Mouse (Mus musculus): ENCODE data around the gene Rcc1l.
A peak's percentile ranks its signal among the peaks of the same experiment; 100 is the strongest.

Gene Rcc1l

DNA sequence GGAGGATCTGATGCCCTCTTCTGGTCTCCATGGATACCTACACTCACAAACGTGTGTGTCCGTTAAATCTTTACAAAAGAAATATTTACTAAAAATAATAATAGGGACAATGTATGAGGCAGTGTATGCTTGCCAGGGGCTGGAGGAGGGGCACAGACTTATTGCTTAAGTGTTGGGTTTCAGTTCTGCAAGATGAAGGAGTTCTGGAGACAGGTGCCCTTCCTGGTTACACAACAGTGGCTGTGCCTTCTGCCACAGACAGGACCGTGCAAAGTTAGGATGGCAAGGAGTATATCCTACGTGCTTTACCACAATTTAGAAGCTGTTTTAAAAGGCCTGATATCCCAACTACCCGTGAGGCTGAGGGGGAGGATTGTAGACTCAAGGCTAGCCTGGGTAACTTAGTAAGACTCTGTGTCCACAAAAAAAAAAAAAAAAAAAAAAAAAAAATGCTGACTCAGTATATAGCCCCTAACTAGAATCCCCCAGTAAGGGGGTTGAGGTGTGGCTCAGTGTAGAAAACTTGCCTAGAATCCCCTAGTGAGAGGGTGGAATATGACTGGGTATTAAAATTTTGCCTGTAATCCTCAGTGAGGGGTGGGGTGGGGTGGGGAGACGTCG is 60.8 kb downstream of the Rcc1l start:
- no peak for DNase-seq (ENCODE audit: low spot score)

DNA sequence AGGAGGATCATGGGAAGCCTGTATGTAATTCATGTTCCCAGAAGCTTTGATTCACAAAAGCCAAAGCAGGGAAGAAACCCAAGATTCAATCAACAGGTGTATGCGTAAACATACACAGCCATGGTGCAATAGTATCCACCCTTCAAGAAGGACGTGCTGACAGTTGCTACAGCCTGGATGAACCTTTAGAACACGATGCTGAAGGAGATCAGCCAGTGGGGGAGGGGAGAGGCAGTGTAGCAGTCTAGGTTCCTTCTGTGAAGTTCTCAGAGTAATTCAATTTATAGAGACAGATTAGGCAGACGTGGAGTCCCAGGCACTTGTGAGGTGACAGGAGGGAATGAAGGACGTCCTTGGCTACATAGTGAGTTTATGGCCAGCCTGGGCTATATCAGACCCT is 61.6 kb downstream of the Rcc1l start:
- no peak for DNase-seq (ENCODE audit: low spot score)

DNA sequence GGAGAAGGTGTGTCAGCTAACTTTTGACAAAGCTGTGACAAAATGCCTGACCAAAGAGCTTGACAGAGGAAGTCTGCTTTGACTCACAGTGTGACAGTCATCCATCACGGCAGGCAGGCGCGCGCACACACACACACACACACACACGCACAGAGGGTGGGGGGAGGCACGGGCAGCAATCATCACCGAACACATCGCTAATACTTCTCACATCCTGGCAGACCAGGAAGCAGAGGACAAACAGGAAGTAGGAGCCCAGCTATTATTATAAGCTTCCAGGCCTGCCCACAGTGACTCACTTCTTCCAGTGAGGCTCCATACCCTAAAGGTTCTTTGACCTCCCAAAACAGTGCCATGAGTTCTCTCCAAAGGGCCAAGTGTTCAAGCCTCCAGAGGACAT is 70.7 kb downstream of the Rcc1l start:
- no peak for DNase-seq (ENCODE audit: low spot score)

DNA sequence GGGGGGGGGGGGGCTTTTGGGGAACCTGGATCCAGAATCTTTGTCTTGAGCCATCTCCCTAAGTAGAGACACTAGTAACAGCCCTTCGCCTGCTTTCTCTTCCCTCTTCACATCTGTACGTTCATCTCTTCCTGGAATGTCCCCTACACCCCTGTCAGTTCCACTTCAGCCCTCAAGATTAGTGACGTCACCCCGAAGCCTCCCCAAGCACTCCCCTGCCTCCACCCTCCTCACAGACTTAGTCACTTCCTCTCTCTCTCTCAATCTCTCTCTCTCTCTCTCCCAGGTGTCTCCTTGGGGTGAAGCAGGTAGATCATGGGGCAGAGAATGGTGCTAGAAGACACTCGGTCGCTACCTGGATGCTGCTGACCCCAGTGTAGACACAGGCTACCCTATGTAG is 73.9 kb downstream of the Rcc1l start:
- no peak for DNase-seq (ENCODE audit: low spot score)

DNA sequence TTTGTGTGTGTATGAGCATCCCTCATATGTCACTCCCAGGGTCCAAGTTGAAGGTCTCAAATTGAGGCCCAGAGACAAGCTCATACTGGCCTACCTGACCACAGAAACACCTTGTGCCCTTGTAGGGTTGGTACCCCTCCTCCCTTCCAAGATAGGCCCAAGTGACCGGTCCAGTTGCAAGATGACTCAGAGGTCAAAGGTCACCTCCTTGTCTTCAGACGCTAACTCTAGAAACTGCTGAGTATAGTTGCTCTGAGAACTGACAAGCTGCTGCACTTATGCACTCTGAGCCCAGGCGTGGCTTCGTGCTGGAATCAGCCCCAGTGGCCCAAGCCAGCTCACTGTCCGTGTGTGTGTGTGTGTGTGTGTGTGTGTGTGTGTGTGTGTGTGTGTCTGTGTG is 74.7 kb downstream of the Rcc1l start:
- peak; percentile 58 for DNase-seq (ENCODE audit: low spot score)

GRCm38 (mm10) chr5:134101322-134101721 is 75.3 kb downstream of the Rcc1l start:
- no peak for DNase-seq (ENCODE audit: low spot score)

DNA sequence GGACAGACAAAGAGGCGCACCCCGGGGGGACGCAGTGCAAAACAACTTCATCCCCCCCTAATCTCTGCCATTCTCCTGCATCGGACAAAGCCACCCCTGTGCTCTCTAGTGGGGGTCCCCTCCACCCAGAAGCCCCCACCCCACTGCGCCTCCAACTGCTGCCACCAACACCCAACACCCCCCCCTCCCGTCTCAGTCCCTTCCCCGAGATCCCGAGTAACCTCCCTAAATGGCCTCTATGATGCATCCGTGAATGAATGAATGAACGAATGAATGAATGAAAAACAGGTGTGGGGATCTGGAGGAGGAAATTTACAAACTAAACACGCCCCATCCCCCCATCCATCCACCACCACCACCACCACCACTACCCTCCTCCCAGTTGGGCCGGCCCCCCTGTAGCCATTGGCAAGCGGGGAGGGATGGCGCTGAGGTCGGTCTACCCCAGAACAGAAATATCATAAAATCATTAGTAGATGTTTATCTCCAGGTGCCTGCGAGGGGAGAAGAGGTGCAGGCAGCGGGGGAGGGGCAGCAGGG is 76.3 kb downstream of the Rcc1l start:
- no peak for DNase-seq (ENCODE audit: low spot score)

- DNase-seq (ENCODE audit: low spot score) = peak; percentile 96
Measured at GRCm38 (mm10) chr5:134099496-134100211, 76.9 kb downstream of the Rcc1l start, which contains the start of gene Castor2. Castor2 (plus strand) TSS chr5:134099711.

DNA sequence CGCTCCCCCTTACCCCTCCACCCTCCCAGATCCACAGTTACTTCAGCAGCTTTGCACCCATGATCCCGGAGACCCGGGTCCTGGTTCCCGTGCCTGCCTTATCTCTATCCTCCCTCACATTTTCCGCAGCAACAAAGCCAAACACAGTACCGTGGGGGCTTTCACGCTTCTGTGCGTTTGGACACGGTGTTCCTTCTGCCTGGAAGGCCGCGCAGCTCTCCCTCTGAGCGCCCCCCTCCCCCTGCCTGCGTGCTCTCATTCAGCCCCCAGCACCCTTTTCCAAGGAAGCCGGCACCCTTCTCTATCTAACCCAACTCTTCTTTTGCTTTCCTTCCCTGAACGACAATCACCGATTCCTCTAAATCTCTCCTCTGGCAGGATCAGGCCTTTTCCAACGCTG is 77.6 kb downstream of the Rcc1l start:
- DNase-seq (ENCODE audit: low spot score) = no peak

DNA sequence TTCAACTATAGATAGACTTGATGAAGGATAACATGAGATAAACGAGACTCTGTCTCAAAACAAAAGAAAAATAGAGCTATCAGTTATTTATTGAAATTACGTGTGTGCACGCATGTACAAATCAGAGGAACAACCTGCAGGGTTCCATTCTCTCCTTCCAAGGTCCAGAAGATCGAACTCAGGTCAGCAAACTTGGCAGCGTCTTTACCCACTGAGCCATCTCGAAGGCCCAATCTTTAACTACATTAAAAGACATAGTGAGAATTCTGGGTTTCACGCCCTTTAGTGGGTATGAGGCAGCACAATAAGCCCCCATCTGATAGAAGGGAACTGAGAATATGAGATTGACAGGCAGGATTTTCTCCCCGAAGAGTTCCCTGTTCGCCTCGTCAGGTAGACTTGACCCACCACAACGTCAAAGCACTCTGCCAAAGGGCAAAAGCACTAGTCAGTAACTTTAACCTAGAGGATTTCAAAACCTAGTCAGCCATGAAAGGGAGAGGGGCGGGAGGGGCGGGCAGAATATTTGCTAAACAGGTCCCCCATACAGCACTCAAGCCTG is 78.2 kb downstream of the Rcc1l start:
- DNase-seq (ENCODE audit: low spot score) = no peak

All from MN1 (cell line).